Mouse (Mus musculus) lung, postnatal 0 days (tissue): ENCODE results near the gene Palm2.

Experiments used
- CTCF ChIP-seq: IDR thresholded peaks from 2 replicates; pipeline ENCODE4 v1.5.1; 2016; ENCODE audit warnings: antibody characterized with exemption, mild to moderate bottlenecking
- EP300 ChIP-seq: IDR thresholded peaks from 2 replicates; pipeline ENCODE4 v1.6.1; 2016; ENCODE audit warnings: antibody characterized with exemption, mild to moderate bottlenecking, control low read depth

DNA sequence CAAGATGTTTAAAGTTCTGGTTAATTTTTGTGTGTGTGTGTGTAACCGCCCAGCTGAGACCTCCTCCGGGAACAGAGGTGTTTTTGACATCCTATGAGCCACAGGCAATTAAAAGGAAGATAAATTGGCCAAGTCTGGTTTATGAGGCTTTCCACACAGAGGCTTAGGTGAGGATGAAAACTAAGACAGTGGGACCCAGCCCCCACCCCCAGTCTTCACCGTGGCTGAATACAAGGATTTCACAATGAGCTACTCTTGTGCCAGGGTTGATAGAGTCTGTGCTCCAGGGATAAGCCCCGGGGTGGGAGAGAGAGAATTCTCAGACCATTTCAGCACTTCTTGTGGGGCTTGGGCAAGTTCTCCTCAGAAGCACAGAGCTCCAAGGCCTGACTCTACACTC, 317.0 kb downstream of the Palm2 start:
- TF ChIP-seq CTCF = no peak
- no peak for TF ChIP-seq EP300
